Mouse (Mus musculus): ENCODE data around the gene Eps15l1. TPM values are rescaled to one million over a fixed set of nuclear protein-coding genes. Genes with fewer than 3 reads are reported as not detected.

The Eps15l1 gene
- total and polyA plus RNA-seq, 3 experiments, result 19.1 to 40.8 TPM; not detected in 1

GRCm38 (mm10) chr8:72401381-72401780 lies 19.9 kb downstream of the Eps15l1 start:
- Histone ChIP-seq H3K79me2 (ENCODE audit: control insufficient read depth, insufficient read depth, low read length, poor library complexity) (peaks cover 22% of the 10 kb centered on the region), H3K4me3 (ENCODE audit: control insufficient read depth in 1 of 2, insufficient read depth in 1 of 2, low read depth in 2 of 2, low read length in 2 of 2) (no peak overlapping the region), H3K27me3 (ENCODE audit: control insufficient read depth in 1 of 2, insufficient read depth in 2 of 2, low read length in 2 of 2) (no peaks in the 10 kb centered on the region), H3K9me3 (replicated peaks; ENCODE audit: insufficient read depth, low read length) (no peaks in the 10 kb centered on the region), H3K36me3 (ENCODE audit: control insufficient read depth in 1 of 2, insufficient read depth in 2 of 2, low read length in 2 of 2) (peaks cover 0 to 4% of the 10 kb centered on the region in 2 experiments; a peak in 1 of 4 replicates), H3K27ac (ENCODE audit: control insufficient read depth, low read depth, low read length) (no peak overlapping the region), H3K4me1 (ENCODE audit: control insufficient read depth in 1 of 2, insufficient read depth in 2 of 2, low read length in 2 of 2) (no peaks in the 10 kb centered on the region), H3K9ac (ENCODE audit: control insufficient read depth, low read depth, low read length, poor library complexity, severe bottlenecking) (no peak overlapping the region)
- DNase-seq (ENCODE audit: low read depth, low spot score), result no peak
- TF ChIP-seq ZNF384 (IDR thresholded peaks at IDR 0.05; ENCODE audit: low read depth, low read length) (no peak), GABPA (IDR thresholded peaks at IDR 0.05; ENCODE audit: low read depth, low read length) (no peak), UBTF (IDR thresholded peaks at IDR 0.05; ENCODE audit: borderline replicate concordance, insufficient read depth, low read depth, low read length) (no peak), CHD1 (IDR thresholded peaks at IDR 0.05; ENCODE audit: low read depth, low read length) (no peak), ELF1 (IDR thresholded peaks at IDR 0.05; ENCODE audit: low read depth, low read length) (no peak), MXI1 (IDR thresholded peaks at IDR 0.05; ENCODE audit: low read depth, low read length) (no peak), MAFK (IDR thresholded peaks at IDR 0.05; ENCODE audit: borderline replicate concordance, low read depth, low read length) (no peak), MAX (IDR thresholded peaks at IDR 0.05; ENCODE audit: low read length) (no peak), EP300 (IDR thresholded peaks at IDR 0.05; ENCODE audit: low read depth in 1 of 2, low read length in 2 of 2) (no peak), NRF1 (IDR thresholded peaks at IDR 0.05; ENCODE audit: insufficient read depth, low read depth, low read length, poor library complexity, severe bottlenecking) (no peak), SMC3 (IDR thresholded peaks at IDR 0.05; ENCODE audit: low read depth, low read length) (no peak), MAZ (IDR thresholded peaks at IDR 0.05; ENCODE audit: low read depth, low read length) (no peak), POLR2AphosphoS2 (IDR thresholded peaks at IDR 0.05; ENCODE audit: low read length) (no peak), GATA1 (IDR thresholded peaks at IDR 0.05; ENCODE audit: low read depth, low read length) (no peak), RCOR1 (IDR thresholded peaks at IDR 0.05; ENCODE audit: low read depth, low read length) (no peak), ZKSCAN1 (IDR thresholded peaks at IDR 0.05; ENCODE audit: low read depth, low read length) (no peak), ZC3H11A (IDR thresholded peaks at IDR 0.05; ENCODE audit: low read depth, low read length) (no peak)

DNA sequence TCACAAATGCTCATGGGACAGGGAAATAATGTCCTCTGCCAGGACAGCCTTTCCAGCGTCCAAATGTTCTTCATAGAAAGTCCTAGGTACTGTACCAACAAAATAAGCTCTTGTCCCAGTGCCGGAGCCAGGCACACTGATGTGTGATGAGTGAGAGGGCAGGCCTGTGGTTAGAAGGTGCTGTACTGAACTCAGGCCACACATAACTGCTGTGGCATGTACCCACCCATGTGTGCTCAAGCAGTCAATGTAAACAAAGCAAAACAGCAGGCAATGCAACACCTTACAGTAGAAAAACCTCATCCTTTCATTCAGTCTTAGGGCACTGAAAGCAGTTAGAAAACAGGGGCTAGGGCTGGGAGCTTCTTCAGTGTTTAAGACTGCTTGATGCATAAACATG lies 35.5 kb downstream of the Eps15l1 start:
- H3K79me2 ChIP-seq (ENCODE audit: control insufficient read depth, insufficient read depth, low read length, poor library complexity), result no peaks in the 10 kb centered on the region
- DNase-seq (ENCODE audit: low read depth, low spot score), result no peak
- no peak overlapping the region for H3K27ac ChIP-seq (ENCODE audit: control insufficient read depth, low read depth, low read length)
- H3K9me3 ChIP-seq (replicated peaks; ENCODE audit: insufficient read depth, low read length), result no peaks in the 10 kb centered on the region
- H3K27me3 ChIP-seq (ENCODE audit: control insufficient read depth in 1 of 2, insufficient read depth in 2 of 2, low read length in 2 of 2), result no peaks in the 10 kb centered on the region
- no peak overlapping the region for H3K9ac ChIP-seq (ENCODE audit: control insufficient read depth, low read depth, low read length, poor library complexity, severe bottlenecking)
- H3K36me3 ChIP-seq (ENCODE audit: control insufficient read depth in 1 of 2, insufficient read depth in 2 of 2, low read length in 2 of 2), result peaks cover 0 to 6% of the 10 kb centered on the region in 2 experiments; a peak in 2 of 4 replicates
- H3K4me1 ChIP-seq (ENCODE audit: control insufficient read depth in 1 of 2, insufficient read depth in 2 of 2, low read length in 2 of 2), result no peaks in the 10 kb centered on the region
- TF ChIP-seq SIN3A (IDR thresholded peaks at IDR 0.05; ENCODE audit: low read length) (no peak), JUND (IDR thresholded peaks at IDR 0.05; ENCODE audit: low read depth, low read length) (no peak), BHLHE40 (IDR thresholded peaks at IDR 0.05; ENCODE audit: borderline replicate concordance, low read depth, low read length) (no peak), TBP (IDR thresholded peaks at IDR 0.05; ENCODE audit: low read depth, low read length) (no peak)
- no peak overlapping the region for H3K4me3 ChIP-seq (ENCODE audit: control insufficient read depth in 1 of 2, insufficient read depth in 1 of 2, low read depth in 2 of 2, low read length in 2 of 2)
